Mouse (Mus musculus) bone marrow, adult 2 months (tissue): ENCODE results near the gene Hist1h3h.

ENCODE experiments used
- CTCF ChIP-seq: fragments of 200-500 bp; IDR thresholded peaks from 2 replicates; pipeline ENCODE4 v1.5.1; 2011; ENCODE audit warnings: low read length, control low read depth; ENCODE audit not compliant: control insufficient read depth, insufficient read depth
- POLR2A ChIP-seq: fragments of 200-500 bp; IDR thresholded peaks from 2 replicates; pipeline ENCODE4 v1.6.1; 2011; ENCODE audit warnings: low read depth, mild to moderate bottlenecking, control low read depth, low read length, borderline replicate concordance; ENCODE audit not compliant: control insufficient read depth

DNA sequence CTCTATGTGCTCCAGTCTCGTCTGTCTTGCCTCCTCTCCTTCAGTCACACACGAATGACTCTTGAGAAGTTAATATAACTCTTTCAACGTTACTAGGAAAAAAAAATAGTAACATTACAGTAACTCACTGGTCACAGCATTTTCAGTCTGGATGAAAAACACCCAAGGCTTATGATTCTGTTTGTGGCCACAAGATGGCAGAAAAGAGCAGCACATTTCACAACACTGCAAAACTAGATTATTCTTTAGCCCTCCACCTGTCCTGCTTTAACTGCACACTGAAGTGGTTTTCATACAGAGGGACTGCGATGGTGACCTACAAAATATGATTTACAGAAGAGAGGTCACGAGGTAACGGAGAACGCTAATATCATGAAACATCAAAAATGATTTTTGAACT, 2.7 kb upstream of the Hist1h3h start:
- TF ChIP-seq POLR2A: no peak
- TF ChIP-seq CTCF: peak; percentile 45
